In genomic region chr6:52957730-52958129, GRCm38 (mm10) we compare ENCODE assay signal across 9 mouse cellular contexts.
DNase-seq lines count a peak whose midpoint lies in the region; ATAC-seq and TF ChIP-seq lines count a peak whose summit lies in the region.
"Had no signal": no experiment of that assay in that cellular context is flagged by ENCODE, and none has a peak within 500 bp of the region (broad histone marks: within the 10 kb centered on the region; RNA-seq: fewer than 3 reads in every experiment).

No protein-coding gene starts in this region.

- no peak overlapping the region for H3K4me2 ChIP-seq in liver, embryonic 12.5 days
- H3K4me2 ChIP-seq: neural tube, embryonic 12.5 days had no signal

- peak; percentile 95 for TF ChIP-seq CTCF in liver, adult 2 months (IDR thresholded peaks at IDR 0.05; ENCODE audit: low read depth, low read length)

- H3K79me2 ChIP-seq in liver, adult 2 months (ENCODE audit: control insufficient read depth, insufficient read depth, low read length) = no peaks in the 10 kb centered on the region

- H3K4me3 ChIP-seq in liver, embryonic 12.5 days = no peak overlapping the region
- H3K4me3 ChIP-seq in liver, adult 2 months (ENCODE audit: insufficient read depth, low read depth, low read length) = no peak overlapping the region
- H3K4me3 ChIP-seq: neural tube, embryonic 12.5 days had no signal

- no peaks in the 10 kb centered on the region for H3K4me1 ChIP-seq in liver, embryonic 12.5 days
- H3K4me1 ChIP-seq in liver, adult 2 months (ENCODE audit: control insufficient read depth, insufficient read depth, low read length) = no peaks in the 10 kb centered on the region

- peak; percentile 68 for DNase-seq in liver
- DNase-seq in adrenal gland, adult 8-10 months = peak; percentile 27
- DNase-seq in embryo, embryonic 10 days (ENCODE audit: low spot score) = peak; percentile 93
- peak; percentile 85 for DNase-seq in induced T-regulatory cell, adult 2 months (ENCODE audit: low read depth)
- peak; percentile 19 for DNase-seq in liver, adult 2 months (ENCODE audit: extremely low read depth, low read depth, low spot score)
- peak; percentile 86 for DNase-seq in retina, embryonic 14.5 days (ENCODE audit: low spot score)
- peak; percentile 63 to 75 for DNase-seq in thymus, postnatal 36 days

- H3K36me3 ChIP-seq in liver, embryonic 12.5 days = no peaks in the 10 kb centered on the region
- H3K36me3 ChIP-seq in liver, adult 2 months (ENCODE audit: control insufficient read depth, insufficient read depth, low read length) = no peaks in the 10 kb centered on the region
- H3K36me3 ChIP-seq: neural tube, embryonic 12.5 days had no signal

- no peak overlapping the region for H3K27ac ChIP-seq in liver, embryonic 12.5 days
- H3K27ac ChIP-seq in liver, adult 2 months (replicated peaks; ENCODE audit: insufficient read depth, low read depth, low read length) = no peak overlapping the region
- H3K27ac ChIP-seq: neural tube, embryonic 12.5 days had no signal

- WGBS in liver, embryonic 12.5 days (ENCODE audit: insufficient replicate concordance) = 5% methylated on average over 4 of the region's 4 CpGs
- WGBS in liver, adult 2 months = 14% methylated on average over 4 of the region's 4 CpGs

- H3K27me3 ChIP-seq in liver, embryonic 12.5 days (replicated peaks) = no peaks in the 10 kb centered on the region; the same call in 1 of the 2 replicates
- H3K27me3 ChIP-seq in liver, adult 2 months (ENCODE audit: control insufficient read depth, insufficient read depth, low read length) = no peaks in the 10 kb centered on the region
- H3K27me3 ChIP-seq: neural tube, embryonic 12.5 days had no signal

- no peaks in the 10 kb centered on the region for H3K9me3 ChIP-seq in liver, embryonic 12.5 days (replicated peaks)
- H3K9me3 ChIP-seq: neural tube, embryonic 12.5 days had no signal

- no peak for ATAC-seq in liver, embryonic 12.5 days

- H3K9ac ChIP-seq in liver, embryonic 12.5 days = no peak overlapping the region
- H3K9ac ChIP-seq in liver, adult 2 months (ENCODE audit: low read depth, low read length) = no peak overlapping the region
- H3K9ac ChIP-seq: neural tube, embryonic 12.5 days had no signal

- TF ChIP-seq POLR2A in liver, adult 2 months (IDR thresholded peaks at IDR 0.05; ENCODE audit: extremely low read depth, insufficient read depth, low read length) = no peak

Comparison
In these comparisons a context has a peak if more than half of its experiments do, and no peak if none do; other contexts are left out.
1. DNase-seq: peak in every context shown above with its lines; median percentile 93 in embryo, embryonic 10 days; 86 in retina, embryonic 14.5 days; 85 in induced T-regulatory cell, adult 2 months; 69 in thymus, postnatal 36 days; 68 in liver; 27 in adrenal gland, adult 8-10 months; 19 in liver, adult 2 months.